Mouse (Mus musculus) liver, embryonic 12.5 days (tissue): ENCODE data around the gene Mov10l1. TPM values are rescaled to one million over a fixed set of nuclear protein-coding genes. Genes with fewer than 3 reads are reported as not detected.

Source experiments
- ATAC-seq: fragments of 200-750 bp; cut with Nextera tagmentation; 2 replicates; pipeline ENCODE4 v1.8.0; 2017; ENCODE audit warnings: moderate number of reproducible peaks, mild to moderate bottlenecking, moderate library complexity
- H3K27ac ChIP-seq: fragments of 300-500 bp; sonication (generic); 2 replicates; pipeline ENCODE4 v1.5.1; 2016; ENCODE audit warnings: mild to moderate bottlenecking
- H3K27me3 ChIP-seq: fragments of 300-500 bp; sonication (generic); replicated peaks from 2 replicates; pipeline ENCODE4 v1.6.1; 2016; ENCODE audit warnings: mild to moderate bottlenecking, moderate library complexity
- H3K36me3 ChIP-seq: fragments of 300-500 bp; sonication (generic); 2 replicates; pipeline ENCODE4 v1.6.1; 2016; ENCODE audit warnings: mild to moderate bottlenecking, moderate library complexity
- H3K4me1 ChIP-seq: fragments of 300-500 bp; sonication (generic); 2 replicates; pipeline ENCODE4 v1.6.1; 2016
- H3K4me2 ChIP-seq: fragments of 300-500 bp; sonication (generic); 2 replicates; pipeline ENCODE4 v1.6.1; 2016; ENCODE audit warnings: mild to moderate bottlenecking, moderate library complexity
- H3K4me3 ChIP-seq: fragments of 300-500 bp; sonication (generic); 2 replicates; pipeline ENCODE4 v1.5.1; 2016; ENCODE audit warnings: mild to moderate bottlenecking, moderate library complexity
- H3K9ac ChIP-seq: fragments of 300-500 bp; sonication (generic); 2 replicates; pipeline ENCODE4 v1.6.1; 2016; ENCODE audit warnings: mild to moderate bottlenecking, moderate library complexity
- H3K9me3 ChIP-seq: fragments of 300-500 bp; sonication (generic); replicated peaks from 2 replicates; pipeline ENCODE4 v1.6.1; 2016; ENCODE audit warnings: mild to moderate bottlenecking, moderate library complexity
- WGBS: fragments of 180-500 bp; shearing (Covaris S2); methylation state at CpG from one replicate; pipeline ENCODE4 v1.1.7; 2016; ENCODE audit not compliant: insufficient replicate concordance; 5-methylcytosine and 5-hydroxymethylcytosine counted together
- polyA plus RNA-seq: library from polyadenylated mRNA; unstranded; fragments of >200 nt; fragmentation: Nextera tagmentation; extraction: Ambion mirVana; gene quantifications from 2 replicates; pipeline ENCODE4 v1.2.1, GENCODE M21; 2016

Mov10l1 gene
- polyA plus RNA-seq, 1 experiment from 2014 or later: not detected

- peaks cover 100% of the 10 kb centered on the region for H3K36me3 ChIP-seq
- ATAC-seq: no peak
- H3K4me1 ChIP-seq: no peaks in the 10 kb centered on the region
- H3K9ac ChIP-seq: no peak overlapping the region
- H3K9me3 ChIP-seq: no peaks in the 10 kb centered on the region
- no peak overlapping the region for H3K4me3 ChIP-seq
- H3K4me2 ChIP-seq: no peak overlapping the region
- 92% methylated on average over 8 of the region's 8 CpGs for WGBS
- H3K27ac ChIP-seq: no peak overlapping the region
- no peaks in the 10 kb centered on the region for H3K27me3 ChIP-seq
These were observed 121.7 kb downstream of the Mov10l1 start for GRCm38 (mm10) chr15:89104425-89104824.

Other genes starting within 250 kb of the Mov10l1 start
- 8.2 and 8.9 TPM in 2 replicates for gene Brd1, start 248.7 kb upstream of the Mov10l1 start, polyA plus RNA-seq
- gene Zbed4, start 231.2 kb upstream of the Mov10l1 start, polyA plus RNA-seq: 16.5 and 17.6 TPM in 2 replicates
- 6.9 and 7.6 TPM in 2 replicates for gene Alg12, start 163.6 kb upstream of the Mov10l1 start, polyA plus RNA-seq
- gene Creld2, start 163.3 kb upstream of the Mov10l1 start, polyA plus RNA-seq: 61.1 and 68.6 TPM in 2 replicates
- gene Pim3, start 120.7 kb upstream of the Mov10l1 start, polyA plus RNA-seq: 22.5 and 23.5 TPM in 2 replicates
- gene Ttll8, start 28.5 kb upstream of the Mov10l1 start, polyA plus RNA-seq: not detected in 2 replicates
- not detected in 2 replicates for gene Mlc1, start 3.9 kb upstream of the Mov10l1 start, polyA plus RNA-seq
- 0.04 TPM in 1 of 2 replicates, not detected in the other for gene Panx2, start 76.8 kb downstream of the Mov10l1 start, polyA plus RNA-seq
- 18.4 and 22.9 TPM in 2 replicates for gene Trabd, start 92.2 kb downstream of the Mov10l1 start, polyA plus RNA-seq
- gene Selenoo, start 106.2 kb downstream of the Mov10l1 start, polyA plus RNA-seq: 11.6 and 12.8 TPM in 2 replicates
- 11.8 and 12.7 TPM in 2 replicates for gene Tubgcp6, start 140.2 kb downstream of the Mov10l1 start, polyA plus RNA-seq
- 12.8 and 15.3 TPM in 2 replicates for gene Hdac10, start 145.8 kb downstream of the Mov10l1 start, polyA plus RNA-seq
- gene Mapk12, start 157.8 kb downstream of the Mov10l1 start, polyA plus RNA-seq: 2.3 and 2.7 TPM in 2 replicates
- gene Mapk11, start 166.7 kb downstream of the Mov10l1 start, polyA plus RNA-seq: 1.8 TPM in 2 replicates
- 38.5 and 38.8 TPM in 2 replicates for gene Plxnb2, start 197.9 kb downstream of the Mov10l1 start, polyA plus RNA-seq
- 5.3 and 5.5 TPM in 2 replicates for gene Dennd6b, start 213.6 kb downstream of the Mov10l1 start, polyA plus RNA-seq
- 21.4 and 23.9 TPM in 2 replicates for gene Ppp6r2, start 228.6 kb downstream of the Mov10l1 start, polyA plus RNA-seq